Mouse (Mus musculus): ENCODE measurements around the gene Dennd2d. TPM values are rescaled to one million over a fixed set of nuclear protein-coding genes. Genes with fewer than 3 reads are reported as not detected.
A peak's percentile ranks its signal among the peaks of the same experiment; 100 is the strongest.

The Dennd2d gene
- total and polyA plus RNA-seq, 2 experiments from 2014 or later, result 0.91 to 1.4 TPM

DNA sequence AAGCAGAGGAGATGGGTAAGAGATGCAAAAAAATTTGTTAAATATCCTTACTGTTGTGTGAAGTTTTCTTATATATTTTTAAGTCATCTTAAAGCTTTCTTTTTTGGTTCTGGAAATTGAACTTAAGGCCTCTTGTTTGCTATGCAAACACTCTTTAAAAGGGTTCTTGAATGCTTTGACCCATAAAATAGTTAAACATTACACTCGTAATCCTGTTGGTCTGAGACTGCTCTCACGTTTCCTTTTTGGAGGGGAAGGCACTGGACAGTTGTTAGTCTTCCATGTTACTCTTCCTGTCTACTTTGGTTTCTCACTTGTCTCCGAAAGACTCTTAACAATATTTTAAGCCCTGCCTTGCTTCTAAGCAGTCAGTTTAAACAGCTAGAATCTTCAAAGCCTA lies 66.8 kb downstream of the Dennd2d start:
- TF ChIP-seq CTCF (IDR thresholded peaks at IDR 0.05), result no peak
- WGBS, result 50% methylated on average over 3 of the region's 3 CpGs
- peak overlapping the region; percentile 68 for H3K4me2 ChIP-seq (ENCODE audit: low read depth, low read length, poor library complexity, severe bottlenecking)
- H3K4me3 ChIP-seq (ENCODE audit: low read depth, low read length), result peak overlapping the region; percentile 79; the same call in 1 of the 2 replicates
- peaks cover 6% of the 10 kb centered on the region; the same call in 1 of the 2 replicates for H3K4me1 ChIP-seq (ENCODE audit: insufficient read depth, low read length)
- no peaks in the 10 kb centered on the region for H3K9me3 ChIP-seq (ENCODE audit: low read length)
- H3K27me3 ChIP-seq (ENCODE audit: insufficient read depth, low read length), result no peaks in the 10 kb centered on the region
- no peak overlapping the region for H3K9ac ChIP-seq (replicated peaks; ENCODE audit: low read length, poor library complexity, severe bottlenecking)
- ATAC-seq (ENCODE audit: low FRiP score) (no peak), DNase-seq (ENCODE audit: low spot score) (no peak)
- peaks cover 11% of the 10 kb centered on the region; the same call in 1 of the 2 replicates for H3K36me3 ChIP-seq (ENCODE audit: insufficient read depth, low read length)
- no peak overlapping the region for H3K27ac ChIP-seq (ENCODE audit: low read depth, low read length)

Other genes with a start within 250 kb of the Dennd2d start
- not detected in 2 replicates for gene Chil6, start 76.2 kb upstream of the Dennd2d start, total RNA-seq (2014; rRNA removed)
- not detected in 2 replicates for gene Chil6, start 76.2 kb upstream of the Dennd2d start, polyA plus RNA-seq (2015; fragmentation: Nextera tagmentation; extraction: Ambion mirVana)
- gene Dram2, start 65.4 kb downstream of the Dennd2d start, total RNA-seq (2014; rRNA removed), result 37.2 and 64.8 TPM in 2 replicates
- 64.6 and 67.3 TPM in 2 replicates for gene Dram2, start 65.4 kb downstream of the Dennd2d start, polyA plus RNA-seq (2015; fragmentation: Nextera tagmentation; extraction: Ambion mirVana)
- gene Cept1, start 65.4 kb downstream of the Dennd2d start, total RNA-seq (2014; rRNA removed), result 49.4 and 57.5 TPM in 2 replicates
- 36.6 and 43.0 TPM in 2 replicates for gene Cept1, start 65.4 kb downstream of the Dennd2d start, polyA plus RNA-seq (2015; fragmentation: Nextera tagmentation; extraction: Ambion mirVana)
- gene Lrif1, start 202.6 kb downstream of the Dennd2d start, total RNA-seq (2014; rRNA removed), result 17.2 and 22.8 TPM in 2 replicates
- gene Lrif1, start 202.6 kb downstream of the Dennd2d start, polyA plus RNA-seq (2015; fragmentation: Nextera tagmentation; extraction: Ambion mirVana), result 17.0 and 18.1 TPM in 2 replicates